Mouse (Mus musculus) left cerebral cortex, postnatal 10 days (tissue): ENCODE data around the gene Nlgn3. TPM values are rescaled to one million over a fixed set of nuclear protein-coding genes. Genes with fewer than 3 reads are reported as not detected.
A peak's percentile ranks its signal among the peaks of the same experiment; 100 is the strongest.

Source experiments
- DNase-seq, 2 experiments: peaks; one replicate each; pipeline ENCODE4 v3.0.0; 2021 to 2022; ENCODE audit warnings: low spot score in 2 of 2, mixed read lengths in 1 of 2; ENCODE audit errors: extremely low spot score in 1 of 2
- intact Hi-C: fragments of 180-260 bp; cut with DNase I; formaldehyde crosslinking; loops from one replicate; pipeline ENCODE4 v1.15.1; 2025
- total RNA-seq, 2 experiments: library from RNA; stranded (reverse); gene quantifications; 2 replicates each; pipeline ENCODE4 v1.2.3; 2021

Gene Nlgn3
- total RNA-seq, result 100 to 1,000 TPM; 226 to 229 TPM

GRCm38 (mm10) chrX:101299055-101299454 is at the start of gene Nlgn3:
Nlgn3 (plus strand) TSS chrX:101299168.
- peak in 1 of 2 experiments; percentile 67 for DNase-seq
- intact Hi-C loops, result no loop called here

- intact Hi-C loops, result no loop called here
- DNase-seq, result peak; percentile 85 to 91
Observed at GRCm38 (mm10) chrX:101253952-101254729, 44.8 kb upstream of the Nlgn3 start, which contains the start of gene Foxo4. Foxo4 (plus strand) TSS chrX:101254528.

GRCm38 (mm10) chrX:101254740-101255139 is 44.2 kb upstream of the Nlgn3 start:
- intact Hi-C loops, result no loop called here
- no peak for DNase-seq

- DNase-seq, result peak in 1 of 2 experiments; percentile 35
- intact Hi-C loops, result no loop called here
Observed at GRCm38 (mm10) chrX:101256603-101257002, 42.4 kb upstream of the Nlgn3 start.

GRCm38 (mm10) chrX:101260441-101261325 is 38.3 kb upstream of the Nlgn3 start:
- no peak for DNase-seq
- intact Hi-C loops, result no loop called here

- no peak for DNase-seq
- intact Hi-C loops, result no loop called here
Observed at GRCm38 (mm10) chrX:101263892-101264291, 35.1 kb upstream of the Nlgn3 start, which contains the start of gene Gm614. Gm614 (minus strand) TSS chrX:101263992.

GRCm38 (mm10) chrX:101266631-101267030 is 32.3 kb upstream of the Nlgn3 start:
- intact Hi-C loops, result no loop called here

GRCm38 (mm10) chrX:101268025-101268754 is 30.8 kb upstream of the Nlgn3 start, which contains the start of gene Il2rg:
Il2rg (minus strand) TSS chrX:101268255.
- DNase-seq, result no peak
- intact Hi-C loops, result no loop called here

More at GRCm38 (mm10) chrX:101266631-101267030, 32.3 kb upstream of the Nlgn3 start:
- no peak for DNase-seq

- DNase-seq, result no peak
- intact Hi-C loops, result no loop called here
Observed at GRCm38 (mm10) chrX:101268755-101269124, 30.2 kb upstream of the Nlgn3 start, which contains the start of gene Gm20489. Gm20489 (minus strand) TSS chrX:101269023.

- no peak for DNase-seq
- intact Hi-C loops, result no loop called here
Observed at GRCm38 (mm10) chrX:101273410-101273809, 25.6 kb upstream of the Nlgn3 start.

- DNase-seq, result peak; percentile 75 to 94
- intact Hi-C loops, result no loop called here
Observed at GRCm38 (mm10) chrX:101273875-101274738, 24.9 kb upstream of the Nlgn3 start, which contains the start of gene Med12. Med12 (plus strand) TSS chrX:101274030.

- intact Hi-C loops, result no loop called here
- DNase-seq, result no peak
Observed at GRCm38 (mm10) chrX:101282813-101283212, 16.2 kb upstream of the Nlgn3 start.

- intact Hi-C loops, result loop anchor here (5.0 kb wide), 1 partner anchor 153 kb away; no protein-coding TSS in a partner anchor
- peak in 1 of 2 experiments; percentile 61 for DNase-seq
Observed at GRCm38 (mm10) chrX:101285534-101285933, 13.4 kb upstream of the Nlgn3 start.

- DNase-seq, result no peak
- intact Hi-C loops, result loop anchor here (5.0 kb wide), 1 partner anchor 154 kb away; no protein-coding TSS in a partner anchor
Observed at GRCm38 (mm10) chrX:101285953-101286670, 12.9 kb upstream of the Nlgn3 start.

- intact Hi-C loops, result loop anchor here (5.0 kb wide), 1 partner anchor 155 kb away; no protein-coding TSS in a partner anchor
- no peak for DNase-seq
Observed at GRCm38 (mm10) chrX:101287543-101287942, 11.4 kb upstream of the Nlgn3 start.

- DNase-seq, result no peak
- intact Hi-C loops, result loop anchor here (5.0 kb wide), 1 partner anchor 156 kb away; no protein-coding TSS in a partner anchor
Observed at GRCm38 (mm10) chrX:101288432-101288831, 10.5 kb upstream of the Nlgn3 start.

GRCm38 (mm10) chrX:101289037-101289436 is 9.9 kb upstream of the Nlgn3 start:
- DNase-seq, result no peak
- intact Hi-C loops, result loop anchor here (5.0 kb wide), 1 partner anchor 157 kb away; no protein-coding TSS in a partner anchor
